Comparison of ENCODE assay signal across 8 mouse cellular contexts in the genomic region with DNA sequence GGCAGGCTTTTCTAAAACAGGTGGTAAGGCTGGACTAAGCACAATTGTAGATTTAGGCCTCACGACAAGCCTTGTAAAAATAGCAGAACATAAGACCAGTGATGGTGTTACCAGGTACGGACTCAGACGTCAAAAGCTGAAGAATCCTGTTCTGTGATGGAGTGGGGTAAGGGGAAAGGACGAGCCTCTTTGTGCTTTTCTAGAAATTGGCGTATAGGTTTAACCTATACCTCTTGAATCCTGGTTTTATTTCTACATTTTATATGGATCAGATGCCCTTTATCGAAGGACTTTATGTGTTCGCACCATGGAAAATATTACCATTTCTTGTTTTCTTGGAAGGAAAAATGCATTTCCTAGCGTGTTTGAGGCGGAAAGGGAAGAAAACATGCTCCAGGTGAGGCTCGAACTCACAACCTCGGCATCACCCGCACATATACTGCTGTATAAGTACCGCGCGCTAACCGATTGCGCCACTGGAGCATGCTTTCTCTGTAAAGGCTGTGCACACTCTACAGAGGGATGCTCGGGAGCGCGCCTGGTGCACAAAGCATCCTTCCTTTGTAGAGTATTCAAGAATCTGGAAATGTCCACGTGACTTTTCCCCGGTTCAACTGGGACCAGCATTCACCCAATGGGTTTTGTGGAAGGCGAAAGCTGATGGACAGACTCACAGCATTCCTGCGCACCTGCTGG. TPM values are rescaled to one million over a fixed set of nuclear protein-coding genes. Genes with fewer than 3 reads are reported as not detected.
A peak's percentile ranks its signal among the peaks of the same experiment; 100 is the strongest.
DNase-seq lines count a peak whose midpoint lies in the region; ATAC-seq lines count a peak whose summit lies in the region.

No protein-coding gene starts in this region.

- peaks cover 20% of the 10 kb centered on the region for H3K27me3 ChIP-seq in heart, embryonic 13.5 days (replicated peaks)
- H3K27me3 ChIP-seq in midbrain, embryonic 15.5 days (replicated peaks), result 0 out of 2 replicates have a peak, but pooled peaks cover 3% of the 10 kb centered on the region

- H3K9ac ChIP-seq in heart, embryonic 13.5 days, result peak overlapping the region; percentile 63
- peak overlapping the region; percentile 76 for H3K9ac ChIP-seq in midbrain, embryonic 15.5 days

- peak overlapping the region; percentile 75 for H3K4me2 ChIP-seq in heart, embryonic 13.5 days
- peak overlapping the region; percentile 48 for H3K4me2 ChIP-seq in midbrain, embryonic 15.5 days

- H3K27ac ChIP-seq in heart, embryonic 13.5 days (replicated peaks), result no peak overlapping the region
- H3K27ac ChIP-seq in midbrain, embryonic 15.5 days, result peak overlapping the region; percentile 96

- ATAC-seq in heart, embryonic 13.5 days (ENCODE audit: extremely low read depth, insufficient number of reproducible peaks, low FRiP score, low TSS enrichment), result no peak
- ATAC-seq in frontal cortex, adult (ENCODE audit: low TSS enrichment), result peak; percentile 98
- ATAC-seq in midbrain, embryonic 15.5 days (replicated peaks), result peak; percentile 99

- DNase-seq in heart, adult 18-20 months, result no peak
- DNase-seq in cerebellum, adult 8-10 months, result peak; percentile 16
- DNase-seq in left cerebral cortex, adult 18-20 months (ENCODE audit: low spot score in 2 of 2), result peak; percentile 95 to 96
- no peak for DNase-seq in B cell, adult 2 months
- no peak for DNase-seq in thymus, postnatal 36 days

- peaks cover 4% of the 10 kb centered on the region; the same call in 1 of the 2 replicates for H3K4me1 ChIP-seq in heart, embryonic 13.5 days
- peaks cover 6% of the 10 kb centered on the region; the same call in 1 of the 2 replicates for H3K4me1 ChIP-seq in midbrain, embryonic 15.5 days

- peak overlapping the region; percentile 59 for H3K4me3 ChIP-seq in heart, embryonic 13.5 days
- H3K4me3 ChIP-seq in midbrain, embryonic 15.5 days, result peak overlapping the region; percentile 67

- WGBS in heart, embryonic 13.5 days, result 7% methylated on average over 24 of the region's 24 CpGs
- 4% methylated on average over 24 of the region's 24 CpGs for WGBS in midbrain, embryonic 15.5 days

- no peaks in the 10 kb centered on the region for H3K36me3 ChIP-seq in heart, embryonic 13.5 days
- no peaks in the 10 kb centered on the region for H3K36me3 ChIP-seq in midbrain, embryonic 15.5 days (replicated peaks)

- H3K9me3 ChIP-seq in heart, embryonic 13.5 days, result no peaks in the 10 kb centered on the region
- H3K9me3 ChIP-seq in midbrain, embryonic 15.5 days, result no peaks in the 10 kb centered on the region

RNA-seq across cellular contexts. Expression of gene Zfp184, which starts 48.2 kb away (rescaled TPM):
- 5.2 and 6.3 TPM in 2 replicates for polyA plus RNA-seq in heart, embryonic 13.5 days (2015; fragmentation: Nextera tagmentation; extraction: Ambion mirVana)
- 1 to 10 TPM in 1 of 2 experiments, under 1 TPM in 1; 0.67 to 1.3 TPM for total RNA-seq in heart, adult 18-20 months (2021)
- 1 to 10 TPM; 3.0 to 3.8 TPM for total RNA-seq in left cerebral cortex, adult 18-20 months (2021)
- polyA plus RNA-seq in midbrain, embryonic 15.5 days (2015; fragmentation: Nextera tagmentation; extraction: Ambion mirVana), result 14.0 TPM in 2 replicates

Comparison
In these comparisons a context has a peak if more than half of its experiments do, and no peak if none do; other contexts are left out.
1. DNase-seq: peak in cerebellum, adult 8-10 months (single experiment) and left cerebral cortex, adult 18-20 months (2 of 2); none in heart, adult 18-20 months (0 of 2), B cell, adult 2 months (0 of 2) and thymus, postnatal 36 days (0 of 2).